Mouse (Mus musculus) adrenal gland, adult (tissue): Measurements from ENCODE around the gene Gfra1.

Source experiments
- DNase-seq, 2 experiments: peaks; one replicate each; pipeline ENCODE4 v3.0.0; 2022 to 2023; ENCODE audit warnings: low spot score in 1 of 2; ENCODE audit not compliant: inconsistent age in 2 of 2

Gfra1 gene

GRCm38 (mm10) chr19:58336802-58337201, 118.9 kb downstream of the Gfra1 start:
- no peak for DNase-seq

- no peak for DNase-seq
Observed at GRCm38 (mm10) chr19:58335585-58336530, 119.9 kb downstream of the Gfra1 start.

DNA sequence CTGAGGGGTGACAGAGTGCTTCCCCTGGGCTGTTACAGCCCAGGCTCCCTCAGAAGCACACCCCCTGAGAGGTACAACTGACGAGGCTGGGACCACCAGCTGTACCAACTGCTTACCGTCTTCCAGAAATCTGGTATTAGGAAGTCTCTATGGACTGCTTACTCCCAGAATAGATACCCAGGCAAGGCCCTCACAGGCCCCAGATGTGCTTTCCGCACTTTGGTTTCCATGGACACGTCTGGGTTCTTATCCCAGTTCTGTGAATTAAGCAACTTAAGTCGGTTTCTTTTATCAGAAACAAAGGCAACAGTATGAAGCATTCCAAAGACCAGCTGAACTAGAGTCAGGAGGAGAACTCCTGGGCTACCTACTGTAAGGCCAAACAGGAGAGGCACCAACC, 126.4 kb downstream of the Gfra1 start:
- DNase-seq: no peak

- DNase-seq: no peak
Observed at GRCm38 (mm10) chr19:58328014-58328413, 127.7 kb downstream of the Gfra1 start.

DNA sequence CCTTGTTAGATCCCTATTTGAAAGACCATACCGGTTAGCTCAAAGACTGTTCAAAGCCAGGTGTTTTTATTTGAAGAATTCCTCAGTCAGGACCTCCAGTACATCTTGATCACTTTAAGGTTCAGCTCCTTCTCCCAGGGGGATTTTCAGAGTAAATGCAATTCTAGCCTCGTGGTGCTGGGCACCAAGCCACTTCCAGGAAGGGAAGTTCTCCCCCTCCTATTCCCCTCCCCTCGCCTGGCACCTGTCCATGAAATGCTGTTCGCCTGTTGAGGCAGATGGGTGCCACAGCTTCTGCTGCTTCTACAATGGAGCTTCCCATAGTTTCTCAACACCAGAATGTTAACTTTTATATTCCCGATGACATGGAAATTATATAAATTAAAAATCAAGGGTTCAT, 139.2 kb downstream of the Gfra1 start:
- DNase-seq: peak in 1 of 2 experiments; percentile 21

- DNase-seq: no peak
Observed at GRCm38 (mm10) chr19:58315681-58316080, 140.0 kb downstream of the Gfra1 start.

DNA sequence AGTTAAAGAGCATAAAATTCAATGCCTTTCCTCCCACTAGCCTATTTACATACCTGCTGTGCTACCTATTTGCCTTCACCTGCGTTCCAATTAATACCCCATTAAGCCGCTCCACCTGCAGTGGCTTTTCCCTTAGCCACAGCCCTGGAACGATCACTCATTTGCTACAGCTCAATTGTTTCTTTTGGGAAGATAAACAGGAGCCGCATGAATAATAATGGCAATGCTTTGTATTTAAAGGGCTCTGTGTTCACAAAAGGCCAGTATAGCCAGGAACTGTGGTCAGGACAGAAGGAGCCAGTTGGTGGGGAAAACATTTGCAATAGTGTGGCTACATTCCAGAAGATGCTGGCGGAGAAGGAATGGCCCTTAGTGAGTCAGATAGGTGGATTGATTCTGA, 141.1 kb downstream of the Gfra1 start:
- no peak for DNase-seq

DNA sequence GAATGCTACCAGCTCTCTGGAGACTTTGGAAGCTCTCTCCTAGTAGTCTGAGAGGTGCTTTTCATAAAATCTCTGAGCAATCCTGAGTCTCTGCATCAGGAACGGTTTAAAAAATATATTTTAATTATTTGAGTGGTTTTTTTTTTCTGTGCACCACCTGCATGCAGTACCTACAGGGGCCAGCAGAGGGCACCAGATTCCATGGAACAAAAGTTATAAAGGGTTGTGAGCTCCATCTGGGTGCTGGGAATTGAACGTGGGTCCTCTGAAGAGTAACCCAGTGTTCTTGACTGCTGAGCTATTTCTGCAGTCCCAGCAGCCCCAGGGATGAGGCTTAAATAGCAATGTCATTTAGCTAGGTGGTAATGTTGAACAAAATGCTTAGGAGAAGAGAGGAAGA, 141.9 kb downstream of the Gfra1 start:
- no peak for DNase-seq

- DNase-seq: no peak
Observed at GRCm38 (mm10) chr19:58312492-58312891, 143.2 kb downstream of the Gfra1 start.

- DNase-seq: no peak
Observed at GRCm38 (mm10) chr19:58310334-58311315, 145.1 kb downstream of the Gfra1 start.

- no peak for DNase-seq
Observed at GRCm38 (mm10) chr19:58309620-58310275, 146.0 kb downstream of the Gfra1 start.

GRCm38 (mm10) chr19:58301105-58301504, 154.6 kb downstream of the Gfra1 start:
- DNase-seq: no peak

- DNase-seq: no peak
Observed at GRCm38 (mm10) chr19:58297926-58298325, 157.8 kb downstream of the Gfra1 start.

GRCm38 (mm10) chr19:58296842-58297190, 158.9 kb downstream of the Gfra1 start:
- DNase-seq: no peak

GRCm38 (mm10) chr19:58295986-58296841, 159.5 kb downstream of the Gfra1 start:
- no peak for DNase-seq

- no peak for DNase-seq
Observed at GRCm38 (mm10) chr19:58288145-58288544, 167.6 kb downstream of the Gfra1 start.

GRCm38 (mm10) chr19:58275281-58275680, 180.4 kb downstream of the Gfra1 start:
- peak; percentile 11 to 45 for DNase-seq

DNA sequence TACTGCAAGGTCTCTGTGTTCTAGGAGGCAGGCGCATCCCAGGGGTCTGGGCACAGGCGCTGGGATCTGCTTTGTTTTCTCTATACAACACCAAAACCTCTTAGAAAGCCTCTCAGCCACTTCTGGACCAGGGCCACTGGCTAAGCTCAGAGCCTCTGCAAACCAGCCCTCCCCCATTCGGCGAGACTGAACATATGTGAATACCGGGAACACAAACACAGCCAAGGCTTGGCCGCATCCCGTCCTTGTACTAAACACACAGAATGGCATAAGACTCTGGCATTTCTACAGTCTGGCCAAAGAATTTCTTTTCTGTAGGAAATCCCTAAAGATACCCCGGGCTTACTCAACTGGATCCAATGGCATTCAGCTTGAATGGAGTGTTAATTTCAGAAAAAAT, 183.9 kb downstream of the Gfra1 start:
- no peak for DNase-seq

- no peak for DNase-seq
Observed at GRCm38 (mm10) chr19:58270778-58271177, 184.9 kb downstream of the Gfra1 start.

DNA sequence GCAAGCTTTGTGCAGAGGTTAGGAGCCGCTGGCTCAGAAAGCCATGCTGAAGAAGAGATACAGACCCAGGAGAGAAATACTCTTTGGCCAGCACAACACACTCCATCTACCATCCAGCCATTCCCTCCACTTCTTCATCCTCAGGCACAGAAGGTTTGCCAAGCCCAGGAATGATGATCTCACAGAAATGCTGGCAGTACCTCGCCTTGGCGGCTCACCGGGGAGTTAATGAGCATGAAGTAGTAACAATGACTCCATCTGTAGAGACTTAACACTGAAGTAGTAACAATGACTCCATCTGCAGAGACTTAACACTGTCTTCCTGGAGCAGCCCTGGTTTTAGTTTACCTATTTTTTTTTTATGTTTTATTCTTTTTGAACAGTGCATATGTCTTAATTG, 187.2 kb downstream of the Gfra1 start:
- no peak for DNase-seq
